Mouse (Mus musculus) c-Kit-positive CD71-negative TER-119-negative erythroid progenitor cells, embryonic 14.5 days (primary cell): Measurements from ENCODE around the gene Rab43.

Source experiments
- DNase-seq: peaks from one replicate; pipeline ENCODE4 v3.0.0-alpha.2; 2013; ENCODE audit warnings: low read depth

Gene Rab43

DNA sequence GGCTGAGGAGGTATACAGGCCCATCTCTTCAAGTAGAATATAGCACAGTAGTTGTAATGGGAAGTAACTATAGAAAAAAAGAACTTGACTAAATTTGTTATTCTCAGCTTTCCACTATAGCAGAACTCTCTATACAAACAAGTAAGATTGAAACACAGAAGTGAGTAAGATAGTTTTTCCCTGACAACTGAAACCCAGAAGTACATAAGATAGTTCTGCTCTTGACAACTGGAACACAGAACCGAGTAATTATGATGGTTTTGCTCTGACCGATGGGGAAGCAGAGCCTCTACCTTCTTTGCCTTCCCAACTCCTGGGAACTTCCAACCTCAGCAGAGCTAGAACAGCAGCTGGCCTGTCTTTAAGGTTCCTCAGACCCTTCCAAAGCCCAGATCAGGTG is 2.8 kb downstream of the Rab43 start:
- no peak for DNase-seq

DNA sequence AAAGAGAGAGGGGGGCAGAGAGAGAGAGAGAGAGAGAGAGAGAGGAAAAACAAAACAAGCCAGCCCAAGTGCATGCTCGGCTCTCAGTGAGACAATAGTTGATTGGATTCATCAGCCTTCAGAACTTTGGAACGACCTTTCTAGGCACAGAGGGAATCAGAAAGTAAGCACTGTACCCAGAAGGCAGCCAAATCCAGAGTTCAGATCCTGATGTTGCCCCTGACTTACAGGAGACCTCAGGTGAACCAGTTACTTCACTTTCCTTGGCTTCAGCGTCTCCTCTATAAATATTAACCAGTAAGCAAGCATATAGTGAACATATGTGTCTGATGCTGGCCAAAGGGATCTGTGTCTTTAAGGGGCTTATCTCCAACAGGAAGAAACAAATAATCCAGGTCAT is 3.4 kb downstream of the Rab43 start:
- DNase-seq = no peak

DNA sequence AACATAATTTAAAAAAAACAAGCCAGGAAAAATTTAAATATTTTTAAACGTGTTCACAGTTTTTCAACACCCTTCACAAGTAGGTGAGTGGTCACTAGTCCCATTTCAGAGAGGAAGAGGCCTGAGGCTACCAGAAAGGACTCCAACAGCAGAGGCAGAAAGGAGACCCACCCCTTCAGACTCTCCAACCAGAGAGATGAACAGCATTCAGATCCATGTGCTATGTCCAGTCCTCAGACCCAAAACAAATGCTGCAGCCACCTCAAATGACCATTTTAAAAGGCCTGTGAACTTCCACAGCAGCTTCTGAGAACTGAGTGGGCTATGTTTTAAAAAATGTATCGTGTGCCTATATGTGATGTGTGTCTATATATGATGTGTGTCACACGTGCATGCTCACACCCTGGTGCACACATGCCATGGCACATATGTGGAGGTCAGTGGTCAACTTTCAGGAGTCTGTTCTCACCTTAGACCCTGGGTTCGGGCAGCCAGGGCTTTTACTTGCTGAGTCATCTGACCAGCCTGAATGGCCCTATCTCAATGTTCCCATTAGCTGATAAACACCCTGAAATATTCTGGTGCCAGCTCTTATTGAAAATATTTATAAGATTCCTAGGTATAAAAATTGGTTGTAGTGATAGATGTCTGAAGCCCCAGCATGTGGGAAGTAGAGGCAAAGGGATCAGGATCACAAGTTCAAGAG is 4.1 kb downstream of the Rab43 start:
- DNase-seq = no peak

DNA sequence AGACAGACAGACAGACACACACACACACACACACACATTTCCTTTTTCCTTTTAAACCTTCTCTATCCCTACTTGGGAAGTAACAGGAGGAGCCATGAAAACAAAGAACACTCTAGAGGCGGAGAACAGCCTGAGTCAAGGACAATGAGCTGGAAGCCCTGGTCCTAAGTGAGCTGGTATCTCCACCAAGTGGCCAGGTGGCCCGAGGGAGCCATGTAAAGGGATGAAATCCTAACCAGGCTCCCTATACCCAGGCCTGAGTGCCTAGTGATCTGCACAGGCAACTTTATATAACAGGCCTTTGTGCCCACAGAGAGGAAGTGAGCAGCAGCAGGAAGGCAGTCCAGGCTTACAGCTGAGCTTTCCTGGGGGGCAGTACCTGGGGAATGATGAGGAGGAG is 5.1 kb downstream of the Rab43 start:
- no peak for DNase-seq

DNA sequence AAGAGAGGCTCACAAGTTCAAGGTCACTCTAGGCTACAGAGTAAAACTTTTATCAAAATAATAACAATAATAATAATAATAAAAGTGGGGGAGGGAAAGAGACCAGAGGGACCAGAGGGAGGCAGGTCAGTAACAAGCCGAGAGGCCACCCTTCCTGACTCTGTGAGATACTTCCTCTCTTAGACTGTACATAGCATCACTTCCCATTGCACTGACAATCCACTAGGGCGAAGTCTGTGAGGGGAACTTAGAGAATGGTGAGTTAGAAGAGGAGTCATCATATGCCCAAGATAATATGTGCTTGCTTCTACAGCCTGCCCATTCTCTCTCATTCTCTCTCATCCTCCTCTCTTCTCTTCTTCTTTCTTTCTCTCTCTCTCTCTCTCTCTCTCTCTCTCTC is 5.9 kb downstream of the Rab43 start:
- no peak for DNase-seq

DNA sequence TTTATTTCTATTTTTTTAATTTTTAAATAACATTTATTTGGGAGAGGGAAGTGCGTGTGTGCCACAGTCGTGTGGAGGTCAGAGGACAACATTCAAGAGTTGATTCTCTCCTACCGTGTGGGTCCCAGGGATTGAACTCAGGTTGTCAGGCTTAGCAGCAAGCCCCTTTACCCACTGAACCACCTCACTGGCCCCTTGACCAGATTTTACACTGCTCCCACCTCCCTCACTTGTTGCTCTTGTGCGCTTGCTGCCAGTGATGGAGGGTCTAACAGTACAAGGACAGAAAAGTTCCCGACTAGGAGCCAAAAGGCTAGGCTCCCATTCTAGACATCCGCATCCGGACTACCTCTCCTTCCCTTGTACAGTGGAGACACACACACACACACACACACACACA is 6.5 kb downstream of the Rab43 start:
- DNase-seq = no peak

DNA sequence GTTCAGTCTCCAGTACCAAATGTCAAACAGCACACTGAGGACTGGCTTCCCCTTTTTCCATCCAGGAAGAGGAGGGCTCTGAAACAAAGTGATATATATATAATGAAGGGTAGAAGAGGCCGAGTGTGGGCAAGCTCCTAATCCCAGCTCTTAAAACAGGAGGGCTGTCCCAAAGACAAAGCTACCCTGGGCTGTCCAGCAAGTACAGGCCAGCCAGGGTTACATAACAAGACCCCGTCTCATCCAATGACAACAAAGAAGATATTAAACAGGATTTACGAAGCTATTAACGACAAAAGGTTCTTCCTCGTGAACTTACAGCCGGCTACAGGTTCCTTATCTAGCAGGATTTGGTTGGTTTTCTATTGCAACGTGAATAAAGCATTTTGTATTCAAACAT is 7.1 kb downstream of the Rab43 start:
- DNase-seq = no peak

DNA sequence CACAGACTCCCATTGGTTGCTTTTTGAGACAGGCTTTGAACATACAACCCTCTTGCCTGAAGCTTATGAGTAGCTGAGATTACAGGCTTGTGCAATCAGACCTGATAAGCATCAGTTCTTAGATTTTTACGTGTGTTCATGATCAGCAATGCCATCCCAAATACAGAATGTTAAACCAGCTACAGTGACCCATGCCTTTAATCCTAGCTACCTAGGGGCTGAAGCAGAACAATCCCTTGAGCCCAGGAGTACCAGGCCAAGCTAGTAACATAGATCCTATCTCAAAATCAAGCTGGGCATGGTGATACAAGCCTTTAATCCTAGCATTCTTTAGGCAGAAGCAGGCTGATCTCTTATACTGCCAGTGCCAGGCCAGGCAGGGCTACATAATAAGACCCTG is 7.9 kb downstream of the Rab43 start:
- no peak for DNase-seq

DNA sequence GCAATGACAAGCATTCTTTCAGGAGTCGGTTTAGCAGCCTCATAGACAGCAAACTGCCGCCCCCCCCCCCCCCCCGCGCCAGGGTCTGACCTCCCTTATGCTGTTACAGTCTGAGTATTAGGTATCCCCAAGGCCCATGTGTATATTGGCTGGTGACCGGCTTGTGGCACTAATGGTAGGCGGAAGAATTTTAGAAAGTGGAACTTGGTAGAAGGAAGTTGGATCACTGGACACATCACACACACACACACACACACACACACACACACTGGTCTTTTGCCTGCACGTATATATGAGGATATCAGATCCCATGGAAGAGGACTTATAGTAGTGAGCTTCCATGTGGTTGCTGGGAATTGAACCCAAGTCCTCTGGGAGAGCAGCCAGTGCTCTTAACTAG is 9.5 kb downstream of the Rab43 start:
- no peak for DNase-seq

DNA sequence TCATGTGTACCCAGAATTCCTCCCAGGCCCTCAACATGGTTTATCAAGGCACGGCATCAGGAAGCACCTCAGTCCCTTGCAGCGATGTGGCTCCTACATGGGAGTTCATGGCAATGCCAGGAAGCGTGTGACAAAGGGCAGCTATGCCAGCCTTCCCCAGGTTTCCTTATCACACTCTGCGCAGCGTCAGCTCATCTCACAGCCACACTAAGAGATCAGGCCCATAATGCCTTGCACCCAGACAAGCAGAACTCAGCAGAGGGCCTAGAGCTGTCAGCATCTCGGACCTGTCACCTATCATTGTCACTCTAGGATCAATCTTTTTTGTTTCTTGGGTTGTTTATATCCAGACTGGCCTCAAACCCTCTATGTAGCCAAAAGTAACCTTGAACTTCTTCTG is 12.4 kb downstream of the Rab43 start:
- no peak for DNase-seq

DNA sequence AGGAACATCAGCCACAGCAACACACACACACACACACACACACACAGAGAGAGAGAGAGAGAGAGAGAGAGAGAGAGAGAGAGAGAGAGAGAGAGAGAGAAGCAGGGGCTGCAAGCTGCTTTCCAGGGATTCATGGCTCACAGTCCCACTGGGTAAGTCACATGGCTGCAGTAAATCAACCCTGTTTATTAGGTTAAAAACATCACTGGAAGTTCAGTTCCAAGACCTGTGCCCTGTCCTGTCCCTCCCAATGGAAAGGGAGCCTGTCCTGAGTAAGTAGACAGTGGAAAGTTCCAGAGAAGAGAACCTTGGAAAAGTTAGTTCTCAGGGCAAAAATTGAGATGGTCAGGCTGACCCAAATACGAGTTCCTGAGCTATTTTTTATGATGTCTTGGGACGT is 14.6 kb downstream of the Rab43 start:
- DNase-seq = no peak

DNA sequence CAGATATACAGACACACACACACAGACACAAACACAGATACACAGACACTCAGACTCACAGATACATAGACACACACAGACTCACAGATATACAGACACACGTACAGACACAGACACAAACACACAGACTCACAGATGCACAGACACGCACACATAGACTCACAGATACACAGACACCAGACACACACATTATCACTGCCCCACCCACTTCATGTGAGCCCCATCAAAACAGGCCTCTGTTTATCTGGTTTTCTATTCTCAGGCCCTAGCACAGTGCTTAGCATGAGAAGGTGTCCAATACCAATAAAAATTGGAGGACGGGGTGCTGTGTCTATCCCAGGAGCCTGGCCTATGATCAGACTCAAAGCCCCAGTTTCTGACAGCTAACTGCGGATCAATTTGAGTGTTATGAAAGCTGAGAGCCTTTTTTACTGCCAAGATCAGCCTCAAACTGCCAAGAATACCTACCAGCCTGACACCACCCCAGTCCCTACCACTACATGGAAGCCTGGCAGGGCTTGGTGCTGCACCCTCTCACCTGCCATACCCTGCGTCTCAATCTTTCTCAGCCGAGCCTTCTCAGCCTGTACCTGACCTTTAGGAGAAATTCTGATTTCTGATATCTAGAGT is 15.6 kb downstream of the Rab43 start:
- DNase-seq = no peak

DNA sequence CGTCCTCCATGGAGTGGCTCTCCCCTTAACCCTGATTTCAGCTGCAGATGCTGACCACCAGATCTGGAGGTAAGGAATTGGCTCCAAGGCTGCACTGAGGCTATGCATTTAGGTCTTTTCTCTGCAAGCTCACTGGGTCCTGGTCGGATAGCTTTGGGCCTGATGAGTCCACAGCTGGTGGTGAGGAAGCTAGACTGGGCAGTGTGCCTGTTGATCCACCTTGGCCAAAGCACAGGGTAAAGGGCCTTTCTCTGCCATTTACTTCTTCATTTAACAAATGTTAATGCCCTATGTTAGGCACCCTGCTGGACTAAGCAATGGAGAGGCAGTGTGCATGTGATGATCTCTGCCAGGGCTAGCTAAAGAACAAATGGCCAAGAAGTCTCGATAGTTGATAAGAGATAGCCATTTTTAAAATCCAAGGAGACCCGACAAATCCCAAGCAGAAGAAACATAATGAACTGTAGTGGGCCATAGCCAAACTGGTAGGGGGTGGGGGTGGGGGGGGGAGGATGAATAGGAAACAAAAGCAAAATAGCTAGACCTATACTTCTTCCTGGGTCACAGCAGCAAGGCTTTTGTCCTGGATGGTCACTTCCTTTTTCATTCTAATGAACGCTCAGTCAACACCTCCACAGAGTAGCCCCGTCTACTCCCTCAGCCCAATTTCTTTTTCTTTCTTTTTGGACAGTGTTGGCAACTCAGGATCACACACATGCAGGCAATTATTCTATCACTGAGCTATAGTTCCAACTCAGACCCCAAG is 16.4 kb downstream of the Rab43 start:
- DNase-seq = no peak

DNA sequence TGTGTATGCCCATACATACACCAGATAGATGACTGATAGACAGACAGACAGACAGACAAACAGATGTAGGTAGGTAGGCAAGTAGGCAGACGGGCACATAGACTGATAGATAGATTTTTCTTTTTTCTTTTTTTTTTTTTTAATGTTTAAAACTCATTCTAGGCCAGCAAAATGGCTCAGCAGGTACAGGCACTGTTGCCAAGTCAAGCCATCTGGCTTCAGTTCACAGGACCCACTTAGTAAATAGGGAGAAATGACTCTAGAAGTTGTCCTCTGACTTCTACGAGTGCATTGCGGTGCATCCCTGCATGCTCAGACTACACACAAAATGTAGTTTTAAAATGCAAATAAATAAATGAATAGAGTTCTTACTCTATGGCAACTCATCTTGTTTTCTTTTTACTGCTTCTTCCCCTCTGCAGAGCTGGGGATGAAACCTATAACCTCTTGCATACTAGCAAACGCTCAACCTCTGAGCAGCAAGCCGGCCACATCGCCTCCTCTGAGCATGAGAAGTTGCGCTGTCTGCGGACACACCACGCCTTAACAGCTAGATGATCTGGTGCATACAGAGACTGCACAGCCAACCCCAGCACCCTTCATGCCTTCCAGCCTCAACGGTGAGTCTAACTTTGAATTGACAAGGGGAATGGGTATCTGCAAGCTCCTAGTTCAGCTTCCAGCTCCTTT is 18.0 kb downstream of the Rab43 start:
- no peak for DNase-seq

DNA sequence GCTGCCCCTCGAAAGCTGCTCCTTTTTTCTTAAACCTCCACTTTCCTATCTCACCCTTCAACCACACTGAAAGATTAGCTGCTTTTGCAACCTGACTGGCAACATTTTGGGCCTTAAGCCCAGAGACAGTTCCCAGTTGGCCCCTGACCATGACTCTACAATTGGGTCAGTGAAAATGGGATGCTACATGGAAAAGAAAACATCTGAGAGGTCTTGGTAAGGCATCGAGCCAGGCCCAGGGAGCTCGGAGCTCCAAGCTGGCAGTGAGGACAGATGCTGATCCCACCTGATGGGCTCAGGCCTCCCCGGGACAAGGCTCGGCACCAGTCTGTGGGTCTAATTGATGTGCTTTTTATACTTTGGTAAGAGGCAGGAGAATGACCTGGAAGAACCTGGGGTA is 20.1 kb downstream of the Rab43 start:
- DNase-seq = no peak

DNA sequence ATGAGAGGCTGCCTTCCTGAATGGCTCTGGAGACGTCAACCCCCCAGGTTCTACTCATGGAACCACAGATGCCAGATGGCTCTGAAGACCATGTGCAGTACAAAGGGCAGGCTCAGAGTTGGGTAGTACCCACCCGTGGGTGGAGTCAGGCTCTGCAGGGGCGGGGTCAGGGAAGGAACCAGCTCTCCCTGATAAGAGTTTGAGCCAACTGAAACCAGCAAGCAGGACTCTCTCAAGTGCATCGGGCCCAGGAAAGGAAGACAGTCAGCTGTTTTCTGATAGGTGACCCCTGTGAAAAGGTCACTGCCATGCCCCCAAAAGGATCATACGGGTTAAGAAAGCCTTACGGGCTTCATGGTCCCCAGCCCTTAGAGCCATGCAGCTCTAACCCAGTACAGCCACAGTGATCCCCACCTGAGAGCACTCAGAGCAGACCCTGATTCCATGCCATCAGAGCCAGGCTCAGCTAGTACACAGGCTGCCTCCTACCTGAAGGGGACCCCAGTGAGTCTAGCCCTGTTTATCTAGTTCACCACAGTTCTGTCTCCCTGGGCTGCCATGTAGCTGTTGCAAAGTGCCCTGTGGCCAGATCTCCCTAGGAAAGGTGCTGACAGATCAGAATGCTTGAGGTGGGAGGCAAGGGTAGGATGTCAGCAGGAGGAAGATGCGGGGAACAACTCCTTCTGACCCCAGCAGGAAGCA is 21.0 kb downstream of the Rab43 start:
- DNase-seq = no peak

DNA sequence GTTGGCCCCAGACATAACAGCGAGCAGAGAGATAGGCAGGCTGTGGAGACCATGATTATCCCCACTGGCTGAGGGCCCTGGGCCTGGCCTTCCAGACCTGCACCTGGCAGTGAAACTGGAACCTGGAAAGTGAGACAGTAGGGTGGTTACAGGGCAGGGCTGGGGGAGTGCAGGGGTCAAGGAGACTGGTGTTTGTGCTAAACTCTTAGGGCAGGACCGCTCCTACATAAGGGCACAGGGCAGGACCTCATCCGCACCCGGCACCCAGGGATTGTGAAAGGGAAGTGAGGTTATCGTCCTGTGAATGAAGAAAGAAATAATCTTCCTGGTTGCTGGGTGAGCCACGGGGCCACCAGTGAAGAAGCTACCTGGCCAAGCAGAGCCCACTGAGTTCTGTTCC is 22.2 kb downstream of the Rab43 start:
- DNase-seq = no peak

DNA sequence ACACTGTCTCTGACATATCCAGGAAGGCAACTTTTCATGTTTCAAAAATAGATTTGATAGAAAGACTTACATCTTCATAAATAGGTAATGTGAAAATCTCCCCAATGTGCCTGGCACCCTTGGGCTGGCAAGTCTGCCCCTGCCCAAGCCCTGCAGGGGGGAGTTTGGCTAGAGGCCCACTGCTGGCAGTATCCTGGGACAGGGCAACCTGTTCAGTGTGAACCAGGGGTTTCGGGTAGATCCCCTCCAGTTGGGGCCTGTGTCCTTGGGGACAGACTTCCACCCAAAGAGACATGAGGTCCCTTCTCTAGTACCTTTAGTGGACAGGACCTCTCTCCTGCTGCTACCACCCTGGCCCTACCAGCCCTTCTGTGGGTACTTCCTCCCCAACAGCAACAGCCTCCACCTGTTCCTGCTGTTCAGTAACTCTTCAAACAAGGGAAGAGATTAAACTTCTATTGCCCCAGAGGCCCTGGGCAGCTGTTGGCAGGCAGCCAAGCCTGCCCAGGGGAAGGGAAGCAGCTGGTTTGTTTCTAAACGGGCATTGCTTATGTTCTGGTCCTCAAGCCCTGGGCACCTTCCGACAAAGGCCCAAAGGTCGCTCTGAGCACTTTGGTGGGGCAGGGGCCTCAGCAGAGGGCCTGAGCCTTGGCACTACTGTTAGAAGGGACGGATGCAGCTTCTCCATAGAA is 22.9 kb downstream of the Rab43 start:
- no peak for DNase-seq

DNA sequence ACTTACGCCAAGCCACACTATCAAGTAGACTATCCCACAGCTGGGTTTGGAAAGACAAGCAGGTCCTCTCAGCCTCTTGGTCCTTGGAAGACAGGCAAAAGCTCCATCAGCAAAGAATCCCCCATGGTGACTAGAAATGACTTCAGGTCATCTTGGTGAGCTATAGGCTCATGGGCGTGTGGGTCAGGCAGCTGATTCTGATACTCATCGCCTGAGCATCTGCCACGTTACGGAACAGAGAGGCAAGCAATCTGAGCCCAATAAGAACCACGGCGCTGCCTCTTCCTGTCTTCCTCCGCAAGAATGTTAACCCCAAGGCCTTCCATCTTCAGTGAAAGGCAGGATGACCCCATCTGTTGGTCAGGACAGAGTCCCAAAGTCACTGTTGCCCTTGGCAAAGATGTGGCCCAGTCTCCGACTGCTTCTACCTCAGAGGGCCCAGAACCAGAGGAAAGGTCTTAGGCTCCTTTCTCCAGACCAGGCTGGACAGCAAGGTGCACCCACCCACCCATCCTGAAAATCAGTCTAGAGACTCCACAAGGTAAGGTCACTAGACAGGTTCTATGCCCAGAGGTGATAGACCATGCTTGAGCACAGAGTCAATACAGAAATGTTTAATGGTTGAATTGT is 23.6 kb downstream of the Rab43 start:
- DNase-seq = no peak

DNA sequence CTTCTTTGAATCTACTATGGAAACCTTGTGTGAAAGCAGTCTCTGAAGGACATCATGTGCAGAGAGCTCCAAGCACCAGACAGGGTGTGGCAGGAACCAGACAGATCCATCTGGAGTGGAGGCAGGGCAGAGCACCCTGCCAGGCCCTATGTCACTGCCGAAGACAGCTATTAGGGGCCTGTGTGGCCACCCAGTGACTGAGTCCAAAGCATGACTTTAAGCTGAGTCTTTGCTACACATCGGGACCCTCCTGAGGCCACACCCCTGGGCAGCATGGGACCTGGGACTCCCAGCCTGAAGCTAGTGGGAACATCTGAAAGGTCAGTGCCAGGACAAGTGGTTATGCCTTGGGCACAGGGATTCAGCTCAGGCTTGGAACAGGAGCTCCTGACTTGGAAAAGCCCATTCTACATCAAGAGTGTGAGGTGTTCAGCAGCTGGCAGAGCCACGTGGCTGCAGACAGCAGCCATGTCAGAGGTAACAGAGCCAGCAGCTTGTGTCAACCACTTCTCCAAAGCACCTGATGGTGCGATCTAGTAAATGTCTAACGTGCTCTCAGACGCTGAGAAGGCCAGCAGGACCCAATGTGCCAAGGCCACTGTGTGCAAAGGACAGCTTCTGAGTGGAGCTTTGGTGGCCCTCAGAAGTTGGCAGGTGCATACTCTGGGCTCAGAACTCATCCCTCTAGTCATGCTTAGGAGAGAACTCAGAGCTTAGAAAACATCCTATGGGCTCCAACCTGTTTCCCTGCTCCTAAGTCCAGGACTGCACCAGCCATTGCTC is 24.7 kb downstream of the Rab43 start:
- no peak for DNase-seq
